Mouse (Mus musculus) liver, embryonic 16.5 days (tissue): ENCODE data around the gene Oma1. TPM values are rescaled to one million over a fixed set of nuclear protein-coding genes. Genes with fewer than 3 reads are reported as not detected.

Source experiments
- ATAC-seq: fragments of 200-750 bp; cut with Nextera tagmentation; 2 replicates; pipeline ENCODE4 v1.8.0; 2017; ENCODE audit warnings: low read depth, mild to moderate bottlenecking, moderate number of reproducible peaks, moderate library complexity
- H3K27ac ChIP-seq: fragments of 300-500 bp; sonication (generic); 2 replicates; pipeline ENCODE4 v1.5.1; 2014; ENCODE audit warnings: mild to moderate bottlenecking, low read length
- H3K27me3 ChIP-seq: fragments of 300-500 bp; sonication (generic); 2 replicates; pipeline ENCODE4 v1.6.1; 2014; ENCODE audit warnings: low read depth, low read length, mixed read lengths; ENCODE audit not compliant: control insufficient read depth, insufficient read depth
- H3K36me3 ChIP-seq: fragments of 300-500 bp; sonication (generic); 2 replicates; pipeline ENCODE4 v1.6.1; 2014; ENCODE audit warnings: mild to moderate bottlenecking; ENCODE audit not compliant: control insufficient read depth, insufficient read depth
- H3K4me1 ChIP-seq: fragments of 300-500 bp; sonication (generic); 2 replicates; pipeline ENCODE4 v1.6.1; 2014; ENCODE audit warnings: low read depth, low read length, mixed read lengths; ENCODE audit not compliant: control insufficient read depth
- H3K4me2 ChIP-seq: fragments of 300-500 bp; sonication (generic); 2 replicates; pipeline ENCODE4 v1.6.1; 2014; ENCODE audit warnings: low read depth, low read length, mixed read lengths
- H3K4me3 ChIP-seq: fragments of 300-500 bp; sonication (generic); 2 replicates; pipeline ENCODE4 v1.5.1; 2014; ENCODE audit warnings: low read depth, mild to moderate bottlenecking, low read length
- H3K9ac ChIP-seq: fragments of 300-500 bp; sonication (generic); 2 replicates; pipeline ENCODE4 v1.6.1; 2014; ENCODE audit warnings: low read depth, low read length
- H3K9me3 ChIP-seq: fragments of 300-500 bp; sonication (generic); replicated peaks from 2 replicates; pipeline ENCODE4 v1.6.1; 2016; ENCODE audit warnings: low read length; ENCODE audit not compliant: control insufficient read depth
- WGBS: fragments of 180-500 bp; shearing (Covaris S2); extraction: QIAGEN DNeasy Blood & Tissue Kit; methylation state at CpG from one replicate; pipeline ENCODE4 v1.1.7; 2014; ENCODE audit not compliant: insufficient replicate concordance; 5-methylcytosine and 5-hydroxymethylcytosine counted together
- polyA plus RNA-seq: library from polyadenylated mRNA; unstranded; fragments of >200 nt; fragmentation: Nextera tagmentation; extraction: Ambion mirVana; gene quantifications from 2 replicates; pipeline ENCODE4 v1.2.1, GENCODE M21; 2015

Gene Oma1
- 11.6 and 11.9 TPM in 2 replicates for polyA plus RNA-seq

GRCm38 (mm10) chr4:103313587-103314525 lies at the start of gene Oma1:
Gene Oma1, plus strand, starts transcription at chr4:103313812.
- H3K4me1 ChIP-seq: peaks cover 2% of the 10 kb centered on the region
- H3K27ac ChIP-seq: peak within 1 kb of the TSS; percentile 88
- H3K4me2 ChIP-seq: peak within 1 kb of the TSS; percentile 93
- no peaks in the 10 kb centered on the region for H3K36me3 ChIP-seq
- H3K4me3 ChIP-seq: peak within 1 kb of the TSS; percentile 78
- H3K27me3 ChIP-seq: no peaks in the 10 kb centered on the region
- peak; percentile 99 for ATAC-seq
- H3K9ac ChIP-seq: peak within 1 kb of the TSS; percentile 83
- under 1% methylated on average over 56 of the region's 61 CpGs for WGBS
- no peaks in the 10 kb centered on the region for H3K9me3 ChIP-seq

- no peaks in the 10 kb centered on the region for H3K9me3 ChIP-seq
- ATAC-seq: peak; percentile 39; the same call in 1 of the 2 replicates
- no peak overlapping the region for H3K9ac ChIP-seq
- H3K4me1 ChIP-seq: peaks cover 2% of the 10 kb centered on the region; the same call in 1 of the 2 replicates
- no peaks in the 10 kb centered on the region for H3K27me3 ChIP-seq
- H3K27ac ChIP-seq: no peak overlapping the region
- WGBS: 23% methylated on average over 8 of the region's 8 CpGs
- H3K4me2 ChIP-seq: no peak overlapping the region
- no peak overlapping the region for H3K4me3 ChIP-seq
- no peaks in the 10 kb centered on the region for H3K36me3 ChIP-seq
Measured at GRCm38 (mm10) chr4:103263812-103264396, 49.7 kb upstream of the Oma1 start.

- ATAC-seq: no peak
- H3K9ac ChIP-seq: no peak overlapping the region
- 24% methylated on average over 2 of the region's 2 CpGs for WGBS
- H3K27ac ChIP-seq: no peak overlapping the region
- H3K4me1 ChIP-seq: peaks cover 2% of the 10 kb centered on the region; the same call in 1 of the 2 replicates
- no peaks in the 10 kb centered on the region for H3K9me3 ChIP-seq
- no peak overlapping the region for H3K4me2 ChIP-seq
- no peaks in the 10 kb centered on the region for H3K27me3 ChIP-seq
- H3K4me3 ChIP-seq: no peak overlapping the region
- H3K36me3 ChIP-seq: no peaks in the 10 kb centered on the region
Measured at GRCm38 (mm10) chr4:103265166-103265565, 48.4 kb upstream of the Oma1 start.

GRCm38 (mm10) chr4:103269336-103269735 lies 44.3 kb upstream of the Oma1 start:
- Histone ChIP-seq H3K4me2 (no peak overlapping the region), H3K9me3 (no peaks in the 10 kb centered on the region), H3K27me3 (no peaks in the 10 kb centered on the region), H3K27ac (no peak overlapping the region), H3K9ac (no peak overlapping the region), H3K4me1 (no peaks in the 10 kb centered on the region), H3K4me3 (no peak overlapping the region), H3K36me3 (no peaks in the 10 kb centered on the region)
- no peak for ATAC-seq
- WGBS: 64% methylated on average over 4 of the region's 4 CpGs

- Histone ChIP-seq H3K27me3 (no peaks in the 10 kb centered on the region), H3K9ac (no peak overlapping the region), H3K4me3 (no peak overlapping the region), H3K36me3 (no peaks in the 10 kb centered on the region), H3K9me3 (no peaks in the 10 kb centered on the region), H3K27ac (no peak overlapping the region), H3K4me1 (no peaks in the 10 kb centered on the region), H3K4me2 (no peak overlapping the region)
- WGBS: 77% methylated on average over 7 of the region's 8 CpGs
- ATAC-seq: no peak
Measured at GRCm38 (mm10) chr4:103273021-103273420, 40.6 kb upstream of the Oma1 start.

GRCm38 (mm10) chr4:103288342-103288741 lies 25.3 kb upstream of the Oma1 start:
- no peaks in the 10 kb centered on the region for H3K36me3 ChIP-seq
- WGBS: 56% methylated on average over 7 of the region's 7 CpGs
- no peaks in the 10 kb centered on the region for H3K27me3 ChIP-seq
- H3K4me3 ChIP-seq: no peak overlapping the region
- no peak overlapping the region for H3K27ac ChIP-seq
- ATAC-seq: no peak
- no peak overlapping the region for H3K4me2 ChIP-seq
- H3K9me3 ChIP-seq: no peaks in the 10 kb centered on the region
- no peaks in the 10 kb centered on the region for H3K4me1 ChIP-seq
- H3K9ac ChIP-seq: no peak overlapping the region

- H3K9me3 ChIP-seq: no peaks in the 10 kb centered on the region
Measured at GRCm38 (mm10) chr4:103290763-103291162, 22.8 kb upstream of the Oma1 start, which contains the start of gene 4921539E11Rik. Gene 4921539E11Rik, minus strand, starts transcription at chr4:103290863.

GRCm38 (mm10) chr4:103299342-103299741 lies 14.3 kb upstream of the Oma1 start:
- Histone ChIP-seq H3K9ac (no peak overlapping the region), H3K4me1 (no peaks in the 10 kb centered on the region), H3K4me2 (no peak overlapping the region), H3K9me3 (no peaks in the 10 kb centered on the region), H3K4me3 (no peak overlapping the region), H3K27me3 (no peaks in the 10 kb centered on the region), H3K36me3 (no peaks in the 10 kb centered on the region), H3K27ac (no peak overlapping the region)
- ATAC-seq: no peak
- 69% methylated on average over 10 of the region's 10 CpGs for WGBS

More at GRCm38 (mm10) chr4:103290763-103291162, 22.8 kb upstream of the Oma1 start, which contains the start of gene 4921539E11Rik:
- WGBS: 52% methylated on average over 2 of the region's 2 CpGs
- H3K27ac ChIP-seq: no peak within 1 kb of the TSS
- no peak within 1 kb of the TSS for H3K9ac ChIP-seq
- H3K27me3 ChIP-seq: no peaks in the 10 kb centered on the region
- no peak within 1 kb of the TSS for H3K4me2 ChIP-seq
- H3K4me3 ChIP-seq: no peak within 1 kb of the TSS
- H3K36me3 ChIP-seq: no peaks in the 10 kb centered on the region
- ATAC-seq: no peak
- H3K4me1 ChIP-seq: no peaks in the 10 kb centered on the region

GRCm38 (mm10) chr4:103303851-103304250 lies 9.8 kb upstream of the Oma1 start:
- H3K27me3 ChIP-seq: no peaks in the 10 kb centered on the region
- no peaks in the 10 kb centered on the region for H3K36me3 ChIP-seq
- ATAC-seq: no peak
- no peak overlapping the region for H3K9ac ChIP-seq
- no peak overlapping the region for H3K27ac ChIP-seq
- no peaks in the 10 kb centered on the region for H3K4me1 ChIP-seq
- 64% methylated on average over 1 of the region's 1 CpGs for WGBS
- no peak overlapping the region for H3K4me3 ChIP-seq
- no peaks in the 10 kb centered on the region for H3K9me3 ChIP-seq
- H3K4me2 ChIP-seq: no peak overlapping the region
